In the genomic region with DNA sequence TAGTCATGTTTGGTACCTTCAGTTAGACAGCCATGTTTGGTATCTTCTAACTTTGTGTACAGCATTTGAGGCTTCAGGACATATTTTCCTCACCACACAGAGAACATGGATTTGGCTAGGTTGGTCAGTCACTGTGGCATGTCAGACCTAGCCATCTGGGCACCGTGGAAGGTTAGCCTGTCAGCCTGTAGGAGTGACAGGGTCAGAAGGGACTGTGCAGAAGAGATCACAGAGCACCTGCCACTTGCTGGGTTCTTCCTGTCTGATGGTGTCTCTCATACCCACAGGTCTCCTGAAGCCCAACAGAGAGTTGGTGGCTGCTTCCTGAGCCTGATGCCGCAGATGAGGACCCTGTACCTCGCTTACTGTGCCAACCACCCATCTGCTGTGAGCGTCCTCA, we compare ENCODE assay signal across 12 mouse cellular contexts.
"Had no signal": no experiment of that assay in that cellular context is flagged by ENCODE, and none has a peak within 500 bp of the region (broad histone marks: within the 10 kb centered on the region; RNA-seq: fewer than 3 reads in every experiment).

No protein-coding gene starts in this region.

- DNase-seq: retina, postnatal 1 day; right cerebral cortex, adult 18-20 months; right cerebral cortex, postnatal 14 days; right cerebral cortex, postnatal 25 days; right cerebral cortex, postnatal 4 days; spleen, adult 18-20 months; thymus, adult 18-20 months; thymus, adult 2 months; thymus, postnatal 14 days; thymus, postnatal 25 days; thymus, postnatal 36 days; thymus, postnatal 4 days had no signal
